Mouse (Mus musculus): Measurements from ENCODE around the gene Olfr998.

- TF ChIP-seq CTCF (IDR thresholded peaks at IDR 0.05; ENCODE audit: control insufficient read depth, insufficient read depth, insufficient read length) (no peak), MAX (IDR thresholded peaks at IDR 0.05) (no peak), MYOG (IDR thresholded peaks at IDR 0.05; ENCODE audit: control insufficient read depth, extremely low read depth, insufficient read length) (no peak), USF1 (IDR thresholded peaks at IDR 0.05; ENCODE audit: low read depth) (no peak)
These were observed 23.1 kb downstream of the Olfr998 start, which contains the start of gene Olfr1000 for GRCm38 (mm10) chr2:85611803-85612202.

Measured in C2C12 (cell line).